Mouse (Mus musculus) hindbrain, embryonic 11.5 days (tissue): ENCODE results near the gene Pigx. TPM values are rescaled to one million over a fixed set of nuclear protein-coding genes. Genes with fewer than 3 reads are reported as not detected.

Source experiments
- ATAC-seq: fragments of 200-750 bp; cut with Nextera tagmentation; 2 replicates; pipeline ENCODE4 v1.8.0; 2017; ENCODE audit warnings: mild to moderate bottlenecking, moderate TSS enrichment, moderate library complexity; ENCODE audit not compliant: low FRiP score
- DNase-seq: peaks from one replicate; pipeline ENCODE4 v3.0.0-alpha.2; 2015; ENCODE audit warnings: low spot score
- H3K27ac ChIP-seq: fragments of 300-500 bp; sonication (generic); 2 replicates; pipeline ENCODE4 v1.5.1; 2014; ENCODE audit warnings: mild to moderate bottlenecking, low read depth, low read length
- H3K27me3 ChIP-seq: fragments of 300-500 bp; sonication (generic); 2 replicates; pipeline ENCODE4 v1.6.1; 2014; ENCODE audit warnings: mild to moderate bottlenecking, low read length, moderate library complexity, mixed read lengths; ENCODE audit not compliant: control insufficient read depth, insufficient read depth
- H3K36me3 ChIP-seq: fragments of 300-500 bp; sonication (generic); 2 replicates; pipeline ENCODE4 v1.6.1; 2014; ENCODE audit warnings: mild to moderate bottlenecking, low read length, moderate library complexity, mixed read lengths; ENCODE audit not compliant: control insufficient read depth, insufficient read depth
- H3K4me1 ChIP-seq: fragments of 300-500 bp; sonication (generic); replicated peaks from 2 replicates; pipeline ENCODE4 v1.6.1; 2014; ENCODE audit warnings: low read length, mixed read lengths; ENCODE audit not compliant: control insufficient read depth, insufficient read depth
- H3K4me2 ChIP-seq: fragments of 300-500 bp; sonication (generic); replicated peaks from 2 replicates; pipeline ENCODE4 v1.6.1; 2014; ENCODE audit warnings: mild to moderate bottlenecking, low read depth, low read length
- H3K4me3 ChIP-seq: fragments of 300-500 bp; sonication (generic); 2 replicates; pipeline ENCODE4 v1.5.1; 2014; ENCODE audit warnings: low read depth, low read length
- H3K9ac ChIP-seq: fragments of 300-500 bp; sonication (generic); 2 replicates; pipeline ENCODE4 v1.6.1; 2014; ENCODE audit warnings: low read depth, low read length
- H3K9me3 ChIP-seq: fragments of 300-500 bp; sonication (generic); 2 replicates; pipeline ENCODE4 v1.6.1; 2016; ENCODE audit warnings: low read length; ENCODE audit not compliant: control insufficient read depth
- WGBS: fragments of 180-500 bp; shearing (Covaris S2); extraction: QIAGEN DNeasy Blood & Tissue Kit; methylation state at CpG from one replicate; pipeline ENCODE4 v1.1.7; 2014; 5-methylcytosine and 5-hydroxymethylcytosine counted together
- polyA plus RNA-seq: library from polyadenylated mRNA; unstranded; fragments of >200 nt; fragmentation: Nextera tagmentation; extraction: Ambion mirVana; gene quantifications from 2 replicates; pipeline ENCODE4 v1.2.1, GENCODE M21; 2014

Gene Pigx
- polyA plus RNA-seq, 1 experiment from 2014 or later = 150 TPM

DNA sequence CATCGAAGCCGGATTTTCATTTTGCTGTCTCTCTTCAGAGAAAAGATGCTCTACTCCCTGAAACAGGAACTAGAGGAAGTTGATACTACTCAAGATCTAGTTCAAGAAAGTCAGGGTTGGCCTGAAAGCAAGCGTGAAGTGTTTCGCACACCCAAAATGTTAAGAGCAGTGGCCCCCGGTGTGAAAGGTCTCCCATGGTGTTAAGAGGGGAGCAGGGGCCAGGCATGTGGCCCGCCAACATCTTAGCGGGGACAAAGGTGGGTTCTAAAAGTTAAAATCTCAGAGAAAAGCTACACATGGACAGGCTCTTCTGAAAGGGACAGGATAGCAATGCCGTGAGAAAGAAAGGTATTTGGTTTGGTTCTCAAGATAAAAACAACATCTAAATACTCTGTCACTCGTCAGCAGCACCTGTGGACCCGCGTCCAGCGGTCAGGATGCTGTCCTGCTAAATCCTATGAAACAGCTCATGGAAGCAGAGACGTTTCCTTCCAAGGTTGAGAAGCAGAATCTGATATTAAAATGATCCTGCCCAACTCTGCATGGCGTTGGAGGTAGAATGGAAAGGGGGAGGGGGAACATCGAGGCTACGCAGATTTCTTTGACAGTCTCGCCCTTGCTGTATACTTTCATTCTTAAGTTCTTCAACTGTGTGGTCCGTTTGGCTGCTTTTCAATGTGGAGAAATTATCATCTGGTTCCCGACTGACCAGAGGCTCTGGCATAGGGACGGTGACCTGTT is 30.1 kb upstream of the Pigx start:
- 81% methylated on average over 20 of the region's 20 CpGs for WGBS
- no peak for DNase-seq
- H3K36me3 ChIP-seq = no peaks in the 10 kb centered on the region
- H3K27ac ChIP-seq = no peak overlapping the region
- H3K27me3 ChIP-seq = no peaks in the 10 kb centered on the region
- no peak overlapping the region for H3K9ac ChIP-seq
- no peaks in the 10 kb centered on the region for H3K9me3 ChIP-seq
- H3K4me1 ChIP-seq = no peaks in the 10 kb centered on the region
- no peak overlapping the region for H3K4me3 ChIP-seq
- no peak for ATAC-seq
- no peak overlapping the region for H3K4me2 ChIP-seq

DNA sequence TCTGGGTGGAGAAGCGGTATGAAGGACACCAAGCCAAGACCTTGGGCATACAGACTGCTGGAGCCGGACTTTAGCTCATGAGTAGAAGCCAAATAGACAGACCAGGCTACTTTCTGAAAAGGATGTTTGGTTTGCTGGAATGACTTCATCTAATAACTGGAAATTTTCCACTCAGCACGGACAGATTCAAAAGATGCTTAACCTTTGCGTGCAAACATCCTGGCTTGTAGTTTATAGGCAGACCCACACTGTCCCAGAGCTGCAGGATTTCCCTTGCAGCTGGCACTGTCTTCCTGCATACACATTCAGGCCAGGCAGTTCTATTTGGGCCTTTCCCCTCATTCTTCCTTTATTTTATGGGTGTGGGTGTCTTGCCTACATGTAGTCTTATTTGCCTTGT is 27.5 kb upstream of the Pigx start:
- H3K9ac ChIP-seq = no peak overlapping the region
- H3K4me3 ChIP-seq = no peak overlapping the region
- H3K27me3 ChIP-seq = no peaks in the 10 kb centered on the region
- no peak overlapping the region for H3K4me2 ChIP-seq
- DNase-seq (no peak), ATAC-seq (no peak)
- H3K36me3 ChIP-seq = no peaks in the 10 kb centered on the region
- WGBS = 81% methylated on average over 4 of the region's 4 CpGs
- H3K4me1 ChIP-seq = no peaks in the 10 kb centered on the region
- H3K9me3 ChIP-seq = no peaks in the 10 kb centered on the region
- H3K27ac ChIP-seq = no peak overlapping the region

DNA sequence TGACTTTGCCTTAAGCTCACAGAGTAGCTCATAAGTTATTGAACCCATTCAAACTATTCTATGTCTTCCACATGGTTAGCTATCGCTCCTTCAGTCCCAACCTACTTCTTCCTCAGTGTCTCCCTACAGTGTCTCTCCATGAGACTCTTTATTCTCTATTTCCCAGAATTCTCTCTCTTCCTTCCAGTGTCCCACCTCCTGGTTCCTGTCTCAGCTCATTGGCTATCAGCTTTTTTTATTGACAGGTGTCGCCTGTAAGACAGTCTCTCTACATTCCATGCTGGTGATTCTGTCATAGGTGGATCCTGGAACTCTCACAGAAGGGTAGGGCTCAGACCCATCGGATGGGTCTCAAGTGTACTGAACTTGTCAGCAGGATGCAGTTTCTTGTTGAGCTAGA is 25.8 kb upstream of the Pigx start:
- Histone ChIP-seq H3K27ac (no peak overlapping the region), H3K4me1 (no peaks in the 10 kb centered on the region), H3K4me3 (no peak overlapping the region), H3K27me3 (no peaks in the 10 kb centered on the region), H3K36me3 (no peaks in the 10 kb centered on the region), H3K9me3 (no peaks in the 10 kb centered on the region), H3K4me2 (no peak overlapping the region), H3K9ac (no peak overlapping the region)
- 90% methylated on average over 3 of the region's 3 CpGs for WGBS
- DNase-seq (no peak), ATAC-seq (no peak)

DNA sequence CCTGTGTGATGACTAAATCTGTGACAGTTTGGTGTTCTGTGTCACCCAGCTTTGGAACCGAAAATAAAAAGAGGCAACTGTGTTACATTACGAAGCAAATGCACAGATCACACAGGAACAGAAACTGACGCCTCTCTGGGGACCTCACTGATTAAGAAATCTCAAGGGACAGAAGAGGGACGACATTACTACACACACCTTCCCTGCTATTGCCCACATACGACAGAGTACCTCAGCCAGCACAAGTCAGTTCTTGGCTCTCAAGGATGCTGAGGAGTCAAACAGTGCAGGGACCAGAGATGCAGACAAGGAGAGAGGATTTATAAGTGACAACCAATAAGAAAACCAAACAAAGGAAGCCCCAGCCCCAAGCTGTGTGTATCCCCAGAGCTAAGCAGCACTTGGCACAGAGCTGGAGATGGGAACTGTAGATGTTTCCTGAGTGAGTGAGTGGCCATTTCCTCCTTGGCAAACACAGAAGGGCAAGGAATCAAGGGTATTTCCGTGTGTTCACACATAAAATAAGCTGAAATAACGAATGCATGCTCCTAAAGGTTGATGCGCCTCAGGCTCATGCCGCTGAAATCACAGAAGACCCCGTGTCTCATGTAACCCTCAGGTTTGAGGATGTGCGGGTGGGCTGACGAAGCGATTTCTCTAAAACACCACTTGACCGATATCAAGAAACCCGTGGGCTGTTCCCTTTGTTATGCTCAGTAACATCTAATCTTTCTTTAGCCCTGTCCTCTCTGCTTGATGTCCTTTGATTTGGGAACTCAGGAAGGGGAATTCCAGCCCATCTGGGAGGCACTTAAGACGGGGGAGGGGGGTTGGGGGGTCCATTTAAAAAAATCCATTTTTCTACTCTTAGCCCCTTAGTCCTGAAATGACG is 25.1 kb upstream of the Pigx start:
- H3K9me3 ChIP-seq = no peaks in the 10 kb centered on the region
- WGBS = 70% methylated on average over 17 of the region's 17 CpGs
- H3K27ac ChIP-seq = no peak overlapping the region
- H3K9ac ChIP-seq = no peak overlapping the region
- no peaks in the 10 kb centered on the region for H3K36me3 ChIP-seq
- H3K4me1 ChIP-seq = no peaks in the 10 kb centered on the region
- no peak overlapping the region for H3K4me3 ChIP-seq
- no peak overlapping the region for H3K4me2 ChIP-seq
- H3K27me3 ChIP-seq = no peaks in the 10 kb centered on the region
- no peak for DNase-seq
- ATAC-seq = no peak

DNA sequence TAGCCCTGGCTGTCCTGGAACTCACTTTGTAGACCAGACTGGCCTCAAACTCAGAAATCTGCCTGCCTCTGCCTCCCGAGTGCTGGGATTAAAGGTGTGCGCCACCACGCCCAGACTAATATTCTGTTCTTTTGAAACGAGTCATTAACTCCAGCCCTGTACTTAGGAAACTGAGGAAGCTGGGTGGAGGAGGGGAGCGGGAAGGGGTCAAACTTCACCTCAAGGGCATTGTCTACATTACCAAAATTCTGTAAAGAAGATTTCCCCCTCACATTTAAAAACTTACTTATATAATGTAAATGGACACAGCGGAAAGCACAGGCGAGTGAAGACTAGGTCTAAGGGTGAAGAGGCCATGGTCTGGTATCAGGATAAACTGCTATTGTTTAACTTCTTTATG is 24.5 kb upstream of the Pigx start:
- 89% methylated on average over 7 of the region's 7 CpGs for WGBS
- Histone ChIP-seq H3K4me1 (no peaks in the 10 kb centered on the region), H3K9ac (no peak overlapping the region), H3K27ac (no peak overlapping the region), H3K36me3 (no peaks in the 10 kb centered on the region), H3K4me3 (no peak overlapping the region), H3K9me3 (no peaks in the 10 kb centered on the region), H3K27me3 (no peaks in the 10 kb centered on the region), H3K4me2 (no peak overlapping the region)
- ATAC-seq (no peak), DNase-seq (no peak)

DNA sequence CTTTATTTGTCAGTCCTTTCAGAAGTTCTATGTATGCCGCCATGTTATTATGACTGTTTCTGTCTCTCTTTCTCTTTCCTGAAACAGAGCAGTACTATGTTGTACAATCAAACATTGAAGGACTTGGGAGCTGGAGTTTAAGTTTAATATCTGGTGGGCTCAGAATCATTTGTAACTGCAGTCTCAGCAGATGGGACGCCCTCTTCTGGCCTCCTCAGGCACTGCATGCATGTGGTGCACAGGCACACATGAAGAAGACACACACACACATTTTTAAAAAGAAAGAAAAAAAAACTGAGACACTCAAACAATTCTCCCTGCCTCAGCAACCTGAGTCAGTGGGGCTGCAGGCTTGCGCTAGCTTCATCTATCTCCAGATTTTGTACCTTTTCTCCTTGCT is 20.9 kb upstream of the Pigx start:
- ATAC-seq = no peak
- H3K4me3 ChIP-seq = no peak overlapping the region
- H3K4me2 ChIP-seq = no peak overlapping the region
- H3K36me3 ChIP-seq = no peaks in the 10 kb centered on the region
- no peak overlapping the region for H3K27ac ChIP-seq
- no peaks in the 10 kb centered on the region for H3K9me3 ChIP-seq
- H3K9ac ChIP-seq = no peak overlapping the region
- H3K4me1 ChIP-seq = no peaks in the 10 kb centered on the region
- no peaks in the 10 kb centered on the region for H3K27me3 ChIP-seq
- 80% methylated on average over 3 of the region's 3 CpGs for WGBS
- DNase-seq = no peak

DNA sequence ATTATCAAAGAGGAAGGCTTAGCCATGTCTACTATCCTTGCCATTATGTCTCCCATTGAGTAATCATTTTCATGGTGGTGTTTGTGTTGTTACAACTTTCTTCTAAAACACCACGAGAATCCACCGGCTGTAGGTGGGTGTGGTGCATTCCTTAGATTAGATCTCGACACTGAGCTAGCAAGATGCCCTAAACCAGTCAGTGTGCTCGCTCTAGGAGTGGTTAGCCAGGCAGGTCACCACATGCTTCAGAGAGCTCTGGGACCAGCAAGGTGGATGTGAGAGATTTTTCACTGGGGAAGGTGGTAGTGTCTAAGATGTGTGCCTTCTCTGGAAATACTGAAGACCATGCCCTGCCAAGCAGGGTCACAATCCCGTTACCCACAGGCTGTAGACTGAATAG is 16.6 kb upstream of the Pigx start:
- no peak overlapping the region for H3K27ac ChIP-seq
- H3K36me3 ChIP-seq = no peaks in the 10 kb centered on the region
- WGBS = 65% methylated on average over 5 of the region's 5 CpGs
- no peak overlapping the region for H3K9ac ChIP-seq
- ATAC-seq (no peak), DNase-seq (no peak)
- H3K27me3 ChIP-seq = no peaks in the 10 kb centered on the region
- H3K4me3 ChIP-seq = no peak overlapping the region
- H3K4me1 ChIP-seq = no peaks in the 10 kb centered on the region
- H3K4me2 ChIP-seq = no peak overlapping the region
- H3K9me3 ChIP-seq = no peaks in the 10 kb centered on the region

DNA sequence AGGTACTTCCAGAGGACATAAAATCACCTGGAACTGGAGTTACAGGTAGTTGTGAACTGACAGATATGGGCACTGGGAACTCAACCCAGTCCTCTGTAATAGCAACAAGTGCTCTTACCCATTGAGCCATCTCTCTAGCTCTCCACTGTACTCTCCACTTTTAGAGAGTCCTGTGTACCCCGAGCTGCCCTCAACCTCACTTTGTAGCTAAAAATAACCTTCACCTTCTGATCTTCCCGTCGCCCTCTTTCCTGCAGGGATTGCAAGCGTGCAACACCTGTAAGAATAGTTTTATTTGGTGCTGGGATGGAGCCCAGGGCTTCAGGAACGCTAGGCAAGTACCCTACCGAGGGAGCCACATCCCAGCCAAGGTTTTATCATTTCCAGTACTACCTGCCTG is 16.2 kb upstream of the Pigx start:
- no peak for ATAC-seq
- Histone ChIP-seq H3K9ac (no peak overlapping the region), H3K27ac (no peak overlapping the region), H3K36me3 (no peaks in the 10 kb centered on the region), H3K4me3 (no peak overlapping the region), H3K9me3 (no peaks in the 10 kb centered on the region), H3K4me1 (no peaks in the 10 kb centered on the region), H3K4me2 (no peak overlapping the region), H3K27me3 (no peaks in the 10 kb centered on the region)
- DNase-seq = no peak
- WGBS = 65% methylated on average over 6 of the region's 6 CpGs
